Mouse (Mus musculus) left cerebral cortex, postnatal 25 days (tissue): ENCODE measurements around the gene Pgp. TPM values are rescaled to one million over a fixed set of nuclear protein-coding genes. Genes with fewer than 3 reads are reported as not detected.
"Not testable (repeated sequence)": the region's sequence is repeated elsewhere in the genome, so short reads cannot be mapped to it uniquely, and the experiment has no call there.

Experiments
- DNase-seq, 2 experiments: peaks; one replicate each; pipeline ENCODE4 v3.0.0; 2022; ENCODE audit warnings: low spot score in 2 of 2, mixed read lengths in 1 of 2
- intact Hi-C: fragments of 180-260 bp; cut with DNase I; formaldehyde crosslinking; loops from one replicate; pipeline ENCODE4 v1.15.1; 2025
- total RNA-seq, 2 experiments: library from RNA; stranded (reverse); gene quantifications; 2 replicates each; pipeline ENCODE4 v1.2.3; 2021

Pgp gene
- total RNA-seq, 2 experiments from 2014 or later = 70.2 to 72.3 TPM

DNA sequence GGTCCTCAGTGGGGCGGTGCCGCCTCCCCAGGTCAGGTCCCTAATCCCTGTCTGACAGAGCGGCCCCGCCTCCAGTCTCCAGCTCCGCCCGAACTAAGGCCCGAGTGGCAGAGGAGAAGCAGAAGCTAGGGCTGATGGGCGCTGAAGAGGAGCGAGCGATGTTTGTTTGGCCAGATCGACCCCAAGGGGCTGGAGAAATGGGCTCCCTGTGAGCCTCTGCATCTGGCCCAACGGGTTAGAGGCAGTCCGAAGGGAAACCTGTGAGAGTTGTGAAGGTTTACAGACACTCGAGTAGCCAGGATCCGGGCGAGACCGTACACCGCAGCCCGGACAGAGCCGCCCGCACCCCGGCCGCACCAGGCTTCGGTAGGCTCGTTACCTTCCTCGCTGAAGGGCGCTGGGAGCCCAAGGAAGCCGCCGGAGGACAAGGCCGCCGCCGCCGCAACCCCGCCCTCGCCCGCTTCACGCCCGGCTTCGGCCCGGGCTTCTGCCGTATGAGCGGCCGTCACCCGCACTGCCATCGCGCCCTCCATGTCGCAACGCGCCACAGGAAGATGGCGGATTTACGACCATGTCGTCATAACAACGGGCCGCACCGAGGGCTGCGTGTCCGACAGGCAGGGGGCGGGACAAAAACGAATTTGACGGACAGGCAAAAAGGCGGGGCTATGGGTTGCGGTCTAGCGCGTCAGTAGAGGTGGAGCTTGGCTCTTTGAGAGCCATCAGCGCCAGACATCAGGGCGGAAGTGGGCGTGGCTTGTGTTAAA is 15.3 kb upstream of the Pgp start:
- DNase-seq = peak; percentile 98 to 100
- intact Hi-C loops = loop anchor here (5.0 kb wide), 1 partner anchor 38 kb away; no protein-coding TSS in a partner anchor

DNA sequence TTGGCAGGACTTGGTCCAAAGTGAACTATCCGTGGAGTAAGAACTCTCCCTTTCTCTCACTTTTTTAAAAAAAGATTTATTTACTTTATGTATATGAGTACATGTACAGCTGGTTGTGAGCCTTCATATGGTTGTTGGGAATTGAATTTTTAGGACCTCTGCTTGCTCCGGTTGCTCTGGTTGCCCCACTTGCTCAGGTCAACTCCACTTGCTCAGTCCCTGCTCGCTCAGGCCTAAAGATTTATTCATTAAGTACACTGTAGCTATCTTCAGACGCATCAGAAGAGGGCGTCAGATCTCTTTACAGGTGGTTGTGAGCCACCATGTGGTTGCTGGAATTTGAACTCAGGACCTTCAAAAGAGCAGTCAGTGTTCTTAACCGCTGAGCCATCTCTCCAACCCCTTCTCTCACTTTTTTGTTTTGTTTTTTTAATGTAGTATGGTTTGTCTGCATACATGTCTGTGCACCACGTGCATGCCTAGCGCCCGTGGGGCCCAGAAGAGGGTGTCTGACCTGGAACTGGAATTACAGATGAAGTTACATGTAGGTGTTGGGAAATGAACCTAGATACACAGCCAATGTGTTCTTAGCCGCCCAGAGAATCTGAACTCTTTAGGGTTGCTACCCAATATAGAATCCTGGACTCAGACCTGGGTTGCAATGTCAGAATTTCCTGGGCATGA is 14.5 kb upstream of the Pgp start:
- intact Hi-C loops, DNase-seq: not testable (repeated sequence)

DNA sequence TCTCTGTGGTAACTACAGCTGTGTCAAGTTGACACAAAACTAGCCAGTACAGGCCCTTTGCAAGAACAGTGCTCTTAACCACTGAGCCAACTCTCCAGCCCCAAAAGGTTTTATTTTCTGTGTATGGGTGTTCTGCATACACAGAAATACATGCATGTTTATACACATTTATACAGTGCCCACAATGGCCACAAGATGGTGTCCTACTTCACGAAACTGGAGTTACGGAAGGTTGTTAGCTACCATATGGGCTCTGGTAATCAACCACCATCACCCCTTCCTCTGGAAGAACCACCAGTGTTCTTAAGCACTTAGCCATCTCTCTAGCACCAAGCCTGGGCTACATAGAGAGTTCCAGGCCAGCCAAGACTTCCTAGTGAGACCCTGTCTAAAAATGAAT is 8.6 kb upstream of the Pgp start:
- intact Hi-C loops = no loop called here
- DNase-seq = no peak

DNA sequence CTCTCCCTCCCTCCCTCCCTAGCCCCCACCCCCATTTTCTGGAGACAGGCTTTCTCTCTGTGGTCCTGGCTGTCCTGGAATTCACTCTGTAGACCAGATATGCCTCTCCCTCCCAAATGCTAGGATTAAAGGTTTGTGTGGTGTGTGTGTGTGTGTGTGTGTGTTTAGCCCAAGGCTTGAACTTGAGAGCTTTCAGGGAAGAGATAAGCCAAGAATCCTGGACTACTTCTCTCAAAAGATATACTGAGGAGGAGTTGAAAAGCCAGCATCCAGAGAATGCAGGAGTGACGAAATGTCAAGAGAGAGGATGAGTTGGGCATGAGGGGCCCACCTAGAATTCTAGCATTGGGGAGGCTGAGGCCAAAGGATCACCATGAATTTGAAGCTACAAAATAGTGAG is 7.3 kb upstream of the Pgp start:
- intact Hi-C loops = no loop called here

DNA sequence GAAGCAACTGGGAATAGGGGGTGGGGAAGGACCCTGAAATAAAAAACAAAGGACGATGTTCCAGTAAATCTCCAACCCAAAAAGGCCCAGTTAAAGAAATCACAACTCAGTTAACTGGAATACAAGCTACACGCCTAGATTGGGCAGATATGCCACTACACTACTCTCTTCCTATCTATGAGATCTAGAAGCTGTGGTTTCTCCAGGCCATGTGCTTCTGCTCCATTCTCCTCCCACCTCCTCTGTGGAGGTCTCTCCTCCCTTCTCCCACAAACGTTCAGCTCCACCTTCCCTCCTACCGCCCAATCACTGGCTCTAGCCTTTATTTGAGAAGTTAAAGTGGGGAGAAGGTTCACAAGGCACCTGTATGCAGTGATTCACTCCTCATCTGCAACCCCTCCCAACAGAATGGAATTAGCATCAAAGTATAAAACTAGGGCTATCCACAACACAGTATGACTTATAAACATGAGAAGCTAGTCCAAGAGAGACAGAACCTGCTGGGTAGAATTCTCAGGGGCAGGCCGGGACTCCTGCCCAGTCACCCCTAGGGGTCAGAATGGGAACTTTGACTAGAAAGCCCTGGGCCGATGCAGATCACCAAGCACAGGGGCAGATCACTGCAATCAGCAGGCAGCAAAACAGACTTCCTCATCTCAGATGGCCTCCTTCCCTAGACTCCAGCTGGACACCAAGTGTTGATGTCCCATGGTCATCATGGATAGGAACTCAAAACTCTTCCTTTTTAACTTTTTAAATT is 6.6 kb upstream of the Pgp start:
- DNase-seq = no peak
- intact Hi-C loops = no loop called here

More for the DNA sequence above, 7.3 kb upstream of the Pgp start:
- DNase-seq = no peak

DNA sequence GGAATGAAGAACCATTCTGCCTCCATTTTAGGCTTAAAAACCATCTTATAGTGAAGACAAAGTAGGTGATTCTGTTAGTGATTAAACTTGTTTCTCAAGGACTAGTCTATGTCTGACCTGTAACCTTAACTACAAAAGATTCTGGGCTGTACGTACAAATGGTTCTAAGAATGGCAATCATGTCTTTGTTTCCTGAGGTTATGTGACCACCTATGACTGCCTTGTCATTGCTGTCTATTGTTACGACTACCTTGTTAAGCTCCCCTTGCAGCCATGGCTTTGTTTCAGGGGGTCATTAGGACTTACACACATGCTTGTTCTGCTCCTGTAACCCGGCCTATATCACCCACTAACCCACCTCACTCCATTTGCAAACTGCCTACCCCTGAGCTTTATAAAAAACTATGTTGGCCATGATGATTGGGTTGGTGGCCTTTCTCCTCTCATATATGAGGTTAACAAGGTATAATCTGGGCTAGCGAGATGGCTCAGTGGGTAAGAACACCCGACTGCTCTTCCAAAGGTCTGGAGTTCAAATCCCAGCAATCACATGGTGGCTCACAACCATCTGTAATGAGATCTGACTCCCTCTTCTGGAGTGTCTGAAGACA is 1.5 kb upstream of the Pgp start:
- intact Hi-C loops = no loop called here
- DNase-seq = no peak

DNA sequence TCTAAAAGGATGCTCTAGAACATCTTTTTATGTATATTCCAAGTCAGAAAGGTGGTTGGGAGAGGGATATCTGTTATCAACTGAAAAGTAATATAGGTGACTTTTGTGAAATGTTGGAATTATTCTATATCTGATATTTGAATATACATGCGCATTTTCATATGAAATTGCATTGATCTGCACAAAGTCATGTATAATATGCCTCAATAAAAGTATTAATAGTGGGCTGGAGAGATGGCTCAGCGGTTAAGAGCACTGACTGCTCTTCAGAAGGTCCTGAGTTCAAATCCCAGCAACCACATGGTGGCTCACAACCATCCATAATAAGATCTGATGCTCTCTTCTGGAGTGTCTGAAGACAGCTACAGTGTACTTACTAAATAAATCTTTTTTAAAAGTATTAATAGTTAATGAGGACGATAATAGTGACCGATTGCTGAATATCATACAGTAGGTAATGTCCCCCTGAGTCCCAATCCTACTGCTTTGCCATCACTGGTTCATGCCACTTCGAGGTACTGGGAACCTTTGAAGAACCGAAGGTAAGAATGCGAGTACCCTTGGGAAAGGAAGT is 769 bp upstream of the Pgp start:
- intact Hi-C loops = no loop called here
- DNase-seq = no peak

DNA sequence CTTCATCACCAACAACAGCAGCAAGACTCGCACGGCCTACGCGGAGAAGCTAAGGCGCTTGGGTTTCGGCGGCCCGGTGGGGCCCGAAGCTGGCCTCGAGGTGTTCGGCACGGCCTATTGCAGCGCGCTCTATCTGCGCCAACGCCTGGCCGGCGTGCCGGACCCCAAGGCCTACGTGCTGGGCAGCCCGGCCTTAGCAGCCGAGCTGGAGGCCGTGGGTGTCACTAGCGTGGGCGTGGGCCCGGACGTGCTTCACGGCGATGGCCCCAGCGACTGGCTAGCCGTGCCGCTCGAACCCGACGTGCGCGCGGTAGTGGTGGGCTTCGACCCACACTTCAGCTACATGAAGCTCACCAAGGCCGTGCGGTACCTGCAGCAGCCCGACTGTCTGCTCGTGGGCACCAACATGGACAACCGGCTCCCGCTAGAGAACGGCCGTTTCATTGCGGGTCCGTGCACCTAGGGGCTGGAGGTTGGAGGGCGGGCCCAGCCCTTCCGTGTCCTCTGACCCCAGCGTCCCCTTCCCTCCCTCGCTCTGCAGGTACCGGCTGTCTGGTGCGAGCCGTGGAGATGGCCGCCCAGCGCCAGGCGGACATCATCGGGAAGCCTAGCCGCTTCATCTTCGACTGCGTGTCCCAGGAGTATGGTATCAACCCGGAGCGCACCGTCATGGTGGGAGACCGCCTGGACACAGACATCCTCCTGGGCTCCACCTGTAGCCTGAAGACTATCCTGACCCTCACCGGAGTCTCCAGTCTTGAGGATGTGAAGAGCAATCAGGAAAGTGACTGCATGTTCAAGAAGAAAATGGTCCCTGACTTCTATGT is 722 bp downstream of the Pgp start:
- peak; percentile 52 to 63 for DNase-seq
- intact Hi-C loops = loop anchor here (2.0 kb wide), 1 partner anchor 36 kb away; no protein-coding TSS in a partner anchor

DNA sequence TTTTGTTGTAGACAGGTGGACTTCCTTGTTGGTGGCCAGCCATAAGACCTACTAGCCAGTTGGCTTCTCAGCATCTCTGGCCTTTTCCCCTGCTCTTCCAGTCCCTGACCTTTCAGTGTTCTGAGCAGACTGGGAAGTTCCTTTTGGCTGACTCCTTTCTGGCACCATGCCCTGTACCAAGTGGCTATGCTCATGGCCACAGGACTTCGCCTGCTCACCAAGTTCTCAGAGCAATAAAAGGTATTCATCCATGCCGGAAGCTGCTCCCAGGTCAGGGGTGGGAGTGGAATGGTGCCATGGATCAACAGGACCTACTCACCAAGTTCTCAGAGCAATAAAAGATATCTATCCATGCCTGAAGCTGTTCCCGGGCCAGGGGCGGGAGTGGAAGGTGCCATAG is 2.3 kb downstream of the Pgp start:
- intact Hi-C loops = no loop called here
- no peak for DNase-seq

DNA sequence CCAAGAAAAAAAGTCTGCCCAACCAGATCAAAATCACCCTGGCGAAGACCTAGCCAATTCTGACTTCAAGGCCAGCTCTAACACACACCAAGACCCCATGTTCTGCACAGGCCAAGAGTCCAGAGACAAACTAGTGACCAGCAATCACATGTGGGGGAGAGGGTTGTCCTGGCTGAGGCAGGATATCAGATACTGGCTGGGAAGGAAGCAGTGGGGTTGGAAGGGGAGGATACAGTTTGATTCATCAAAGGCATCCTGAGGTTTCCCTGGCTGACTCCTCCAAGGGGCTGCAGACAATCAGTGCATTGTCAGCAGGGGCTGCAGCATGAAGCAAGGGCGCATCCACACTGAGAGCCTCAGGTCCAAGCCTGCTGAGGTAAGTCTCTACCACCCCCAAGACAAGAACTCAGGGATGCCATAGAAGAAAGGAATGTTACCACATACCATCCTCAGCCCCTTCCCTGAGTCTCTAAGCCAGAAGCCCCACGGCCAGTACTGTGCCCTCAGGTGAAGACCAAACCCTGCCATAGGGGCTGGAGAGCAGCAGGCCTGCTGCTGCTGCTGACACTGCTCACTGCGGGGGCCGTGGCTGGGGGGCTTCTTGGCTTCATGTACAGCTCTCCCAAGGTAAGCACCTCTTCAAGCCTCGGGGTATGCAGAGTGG is 3.6 kb downstream of the Pgp start, which contains the start of gene Bricd5:
Bricd5 (plus strand) TSS at position 273 of the 664 bp plus-strand sequence.
- no peak for DNase-seq
- intact Hi-C loops = no loop called here

DNA sequence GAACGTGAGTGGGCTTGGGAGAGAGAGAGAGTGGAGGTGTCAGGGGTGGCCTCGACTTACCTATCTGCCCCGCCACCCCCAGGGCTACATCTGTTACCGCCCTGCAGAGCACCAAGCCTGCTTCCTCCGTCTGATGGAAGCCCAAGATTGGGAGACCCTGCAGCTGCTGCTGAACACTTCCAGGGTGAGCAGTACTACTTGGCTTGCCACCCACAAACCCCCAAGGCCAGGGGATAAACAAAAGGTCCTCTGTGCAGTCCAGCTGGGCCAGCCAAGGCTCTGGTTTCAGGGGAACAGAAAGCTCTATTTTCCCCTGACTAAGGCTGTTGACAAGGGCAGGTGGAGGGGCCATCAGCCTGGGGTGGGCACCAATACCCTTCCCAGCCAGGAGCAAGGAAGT is 4.4 kb downstream of the Pgp start:
- intact Hi-C loops = no loop called here
- peak in 1 of 2 experiments; percentile 71 for DNase-seq

DNA sequence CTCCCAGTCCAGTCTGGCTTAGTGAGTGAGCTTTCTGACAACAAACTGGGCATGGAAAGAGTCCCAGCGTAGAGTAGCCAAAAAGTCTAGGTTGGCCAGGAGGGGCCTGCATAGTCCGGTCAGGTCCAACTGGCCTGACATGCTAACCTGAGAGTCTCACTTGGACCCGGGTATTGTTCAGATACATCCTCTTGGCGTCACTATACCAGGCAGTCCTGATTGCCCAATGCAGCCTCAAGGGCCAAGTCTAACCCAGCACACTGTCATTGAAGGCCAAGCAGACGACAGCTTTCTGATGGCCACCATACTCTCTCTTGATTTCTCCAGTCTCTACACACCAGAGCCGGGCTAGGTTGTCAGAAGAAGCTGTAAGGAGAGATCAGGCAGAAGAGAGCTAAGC is 5.4 kb downstream of the Pgp start:
- intact Hi-C loops = loop anchor here (5.0 kb wide), 2 partner anchors 52 to 202 kb away; partner anchors contain the start of gene Traf7

DNA sequence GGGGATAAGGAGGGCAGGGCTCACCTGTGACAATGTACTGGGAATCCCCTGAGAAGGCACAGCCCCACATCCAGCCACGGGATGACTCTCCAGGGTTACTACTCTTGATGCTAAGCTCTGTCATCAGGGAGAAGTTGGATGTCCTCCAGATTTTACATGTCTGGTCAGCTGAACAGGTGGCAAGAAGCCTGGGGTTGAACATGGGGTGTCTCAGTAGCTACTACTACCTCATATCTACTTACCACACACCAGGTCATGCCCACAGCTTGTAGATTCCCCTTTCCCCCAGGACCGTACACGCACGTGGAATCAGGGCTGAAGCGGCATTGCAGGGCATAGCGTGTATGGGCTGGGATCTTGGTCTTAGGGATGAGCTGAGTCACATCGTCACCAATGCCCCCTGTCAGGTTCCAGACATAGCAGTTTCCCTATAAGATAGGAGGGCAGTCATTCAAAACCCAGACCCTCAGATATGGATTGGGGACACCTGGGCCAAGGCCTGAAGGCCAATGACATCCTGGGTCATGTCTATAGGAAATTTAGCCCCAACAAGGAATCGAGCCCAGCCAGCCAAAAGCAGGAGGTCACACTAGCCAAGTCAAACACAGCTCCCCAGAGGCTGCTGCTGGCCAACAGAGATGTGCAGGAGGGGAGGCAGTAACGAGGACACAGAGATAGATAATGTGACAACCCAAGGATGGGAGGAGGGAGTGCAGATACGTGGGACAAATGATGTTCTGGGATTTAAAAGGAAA is 6.0 kb downstream of the Pgp start:
- intact Hi-C loops = loop anchor here (5.0 kb wide), 2 partner anchors 51 to 201 kb away; partner anchors contain the start of gene Traf7
- DNase-seq = no peak

More for the DNA sequence above, 5.4 kb downstream of the Pgp start:
- no peak for DNase-seq

DNA sequence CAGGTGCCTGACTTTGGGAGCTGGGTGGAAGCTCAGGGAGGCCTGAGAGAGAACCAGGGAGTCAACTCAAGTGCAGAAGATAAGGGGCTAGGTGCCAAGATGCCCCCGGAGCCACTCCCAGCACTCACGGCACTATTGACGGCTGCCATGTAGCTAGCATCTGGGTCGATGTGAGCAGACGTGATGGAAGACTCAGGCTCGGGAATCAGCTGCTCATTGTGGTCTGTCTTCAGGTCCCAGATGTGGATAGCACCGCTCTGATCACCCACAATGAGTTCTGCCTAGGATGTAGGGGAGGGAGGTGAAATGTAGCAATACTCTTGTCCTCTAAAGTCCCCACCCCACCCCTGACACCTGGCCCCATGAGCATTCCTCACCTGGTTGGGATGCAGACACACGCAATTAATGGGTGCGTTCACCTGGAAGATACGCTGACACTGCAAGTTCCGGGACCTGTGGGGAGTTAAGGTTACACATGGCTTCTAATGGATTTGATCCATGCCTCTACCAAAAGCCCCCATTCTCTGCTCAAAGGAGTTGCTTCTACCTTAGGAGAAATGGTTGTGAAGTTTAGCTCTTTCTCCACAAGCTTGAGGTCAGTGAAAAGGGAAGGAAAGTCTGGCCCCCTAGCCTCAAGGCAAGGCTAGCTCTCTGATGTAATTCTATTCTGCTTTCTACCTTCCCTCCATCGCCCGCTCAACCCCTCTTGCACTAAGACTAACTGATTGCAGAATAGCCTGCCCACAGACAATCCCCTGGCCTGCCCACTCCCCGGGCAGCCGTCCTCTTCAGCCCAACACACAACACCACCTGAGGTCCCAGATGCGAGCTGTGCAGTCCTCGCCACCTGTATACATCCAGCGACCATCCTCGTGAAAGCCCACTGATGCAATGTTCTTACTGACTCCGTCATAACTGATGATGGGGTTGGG is 7.1 kb downstream of the Pgp start:
- intact Hi-C loops = loop anchor here (5.0 kb wide), 2 partner anchors 50 to 200 kb away; partner anchors contain the start of gene Traf7
- no peak for DNase-seq

DNA sequence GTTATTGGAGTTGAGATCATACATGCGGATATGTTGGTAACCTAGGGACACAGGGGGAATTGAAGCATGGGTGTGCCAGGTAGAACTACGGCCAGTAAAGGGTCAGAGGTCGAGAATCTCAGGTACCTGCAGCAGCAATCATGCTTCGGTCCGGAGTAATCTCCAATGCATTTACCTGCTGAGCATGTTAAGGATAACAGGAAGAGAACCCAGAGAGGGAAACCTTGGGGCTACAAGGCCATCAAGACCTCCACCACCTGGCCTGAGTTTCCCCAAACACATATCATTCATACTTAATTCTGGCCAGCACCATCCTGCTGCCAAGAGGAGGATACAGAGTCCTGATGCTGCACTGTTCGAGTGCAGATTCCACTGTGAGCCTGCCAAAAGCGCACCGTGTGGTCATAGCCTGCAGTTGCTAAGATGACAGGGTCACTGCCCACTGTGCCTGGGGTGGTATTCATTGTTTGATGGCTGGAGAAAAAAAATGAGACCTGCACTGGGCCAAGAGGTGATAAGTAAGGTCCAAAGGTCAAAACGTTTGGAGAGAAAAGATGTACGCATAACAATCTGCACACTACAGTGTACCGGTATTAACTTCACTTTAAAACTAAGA is 7.9 kb downstream of the Pgp start:
- DNase-seq = no peak
- intact Hi-C loops = loop anchor here (2.0 to 5.0 kb wide), 3 partner anchors 35 to 199 kb away; partner anchors contain the start of gene Traf7
